Mouse (Mus musculus) kidney, postnatal 25 days (tissue): ENCODE results near the gene Ptcd1.
"Not testable (repeated sequence)": the region's sequence is repeated elsewhere in the genome, so short reads cannot be mapped to it uniquely, and the experiment has no call there.

Source experiments
- DNase-seq, 2 experiments: peaks; one replicate each; pipeline ENCODE4 v3.0.0; 2021; ENCODE audit warnings: mixed read lengths in 2 of 2

Gene Ptcd1

GRCm38 (mm10) chr5:145166536-145167305 lies at the start of gene Ptcd1, which contains the start of gene Cpsf4:
Gene Ptcd1 (minus strand): TSS chr5:145167108.
Gene Cpsf4 (plus strand): TSS chr5:145167213.
- DNase-seq: peak; percentile 100

- peak in 1 of 2 experiments; percentile 27 for DNase-seq
Observed at GRCm38 (mm10) chr5:145214679-145215078, 47.8 kb upstream of the Ptcd1 start.

- no peak for DNase-seq
Observed at GRCm38 (mm10) chr5:145213505-145213904, 46.6 kb upstream of the Ptcd1 start.

- no peak for DNase-seq
Observed at GRCm38 (mm10) chr5:145212216-145212615, 45.3 kb upstream of the Ptcd1 start.

GRCm38 (mm10) chr5:145211340-145211739 lies 44.4 kb upstream of the Ptcd1 start:
- DNase-seq: no peak

- not testable (repeated sequence) for DNase-seq
Observed at GRCm38 (mm10) chr5:145208391-145208790, 41.5 kb upstream of the Ptcd1 start.

GRCm38 (mm10) chr5:145207954-145208353 lies 41.0 kb upstream of the Ptcd1 start:
- no peak for DNase-seq

- DNase-seq: no peak
Observed at GRCm38 (mm10) chr5:145207385-145207784, 40.5 kb upstream of the Ptcd1 start.

- no peak for DNase-seq
Observed at GRCm38 (mm10) chr5:145205041-145205440, 38.1 kb upstream of the Ptcd1 start.

- DNase-seq: peak; percentile 99
Observed at GRCm38 (mm10) chr5:145203936-145204691, 37.2 kb upstream of the Ptcd1 start, which contains the start of gene Zkscan5. Gene Zkscan5 (plus strand): TSS chr5:145204562.

- DNase-seq: peak in 1 of 2 experiments; percentile 5
Observed at GRCm38 (mm10) chr5:145202446-145202845, 35.5 kb upstream of the Ptcd1 start.

GRCm38 (mm10) chr5:145201321-145201991 lies 34.5 kb upstream of the Ptcd1 start, which contains the start of gene Zkscan14:
Gene Zkscan14 (minus strand): TSS chr5:145201868.
- DNase-seq: peak; percentile 82 to 89

GRCm38 (mm10) chr5:145200387-145200786 lies 33.5 kb upstream of the Ptcd1 start:
- DNase-seq: no peak

- DNase-seq: no peak
Observed at GRCm38 (mm10) chr5:145191962-145192361, 25.1 kb upstream of the Ptcd1 start, which contains the start of gene Atp5j2. Gene Atp5j2 (minus strand): TSS chr5:145192062.

- peak; percentile 94 to 96 for DNase-seq
Observed at GRCm38 (mm10) chr5:145190875-145191798, 24.2 kb upstream of the Ptcd1 start.

- DNase-seq: no peak
Observed at GRCm38 (mm10) chr5:145190373-145190772, 23.5 kb upstream of the Ptcd1 start.

GRCm38 (mm10) chr5:145189416-145189815 lies 22.5 kb upstream of the Ptcd1 start:
- no peak for DNase-seq

GRCm38 (mm10) chr5:145185244-145185643 lies 18.3 kb upstream of the Ptcd1 start:
- no peak for DNase-seq

- DNase-seq: no peak
Observed at GRCm38 (mm10) chr5:145178461-145178980, 11.6 kb upstream of the Ptcd1 start.

- no peak for DNase-seq
Observed at GRCm38 (mm10) chr5:145167306-145167661, 376 bp upstream of the Ptcd1 start.

GRCm38 (mm10) chr5:145165184-145165583 lies 1.7 kb downstream of the Ptcd1 start:
- no peak for DNase-seq

GRCm38 (mm10) chr5:145164710-145165109 lies 2.2 kb downstream of the Ptcd1 start:
- peak in 1 of 2 experiments; percentile 37 for DNase-seq
